Mouse (Mus musculus) monocyte, adult 5-6 weeks (primary cell): ENCODE data around the gene Sec63. TPM values are rescaled to one million over a fixed set of nuclear protein-coding genes. Genes with fewer than 3 reads are reported as not detected.

Experiments
- total RNA-seq: library from RNA; stranded (forward); fragments of 200-1000, 200-491, 200-594 nt; gene quantifications from 3 replicates; pipeline ENCODE4 v1.2.3, GENCODE M21; 2017

Gene Sec63
- total RNA-seq, 1 experiment from 2014 or later, result 45.8 TPM

Other genes with a start within 250 kb of the Sec63 start
- gene Nr2e1, start 177.9 kb upstream of the Sec63 start, total RNA-seq, result not detected in 3 replicates
- gene Ostm1, start 177.7 kb upstream of the Sec63 start, total RNA-seq, result 73.5 to 79.9 TPM (median 79.6 TPM) in 3 replicates
- 5.4 to 25.0 TPM (median 10.3 TPM) in 3 replicates for gene Scml4, start 98.9 kb downstream of the Sec63 start, total RNA-seq